Mouse (Mus musculus): Measurements from ENCODE around the gene Ccdc152. TPM values are rescaled to one million over a fixed set of nuclear protein-coding genes. Genes with fewer than 3 reads are reported as not detected.

Ccdc152 gene
- polyA plus RNA-seq, 1 experiment from 2014 or later = 5.9 TPM

DNA sequence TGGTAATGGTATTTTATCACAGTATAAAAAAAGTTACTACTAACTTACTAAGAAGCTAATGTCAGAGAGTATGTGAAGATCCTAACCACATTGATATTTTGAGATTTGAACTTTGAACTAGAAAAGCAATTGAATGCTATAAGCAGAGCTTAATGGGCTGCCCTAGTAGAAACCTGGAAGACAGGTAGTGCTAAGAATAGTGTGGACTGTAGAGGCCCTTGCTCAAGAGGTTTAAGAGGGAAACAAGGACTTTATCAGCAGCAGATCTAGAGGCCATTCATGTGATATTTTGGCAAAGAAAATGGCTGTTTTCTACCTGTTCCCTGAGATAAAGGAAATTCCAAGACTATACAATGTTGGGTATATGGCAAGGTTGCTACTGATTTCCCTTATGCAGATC, 17.3 kb downstream of the Ccdc152 start:
- no peaks in the 10 kb centered on the region for H3K36me3 ChIP-seq (replicated peaks; ENCODE audit: insufficient read depth, low read length)
- H3K27ac ChIP-seq (ENCODE audit: low read depth) = no peak overlapping the region
- no peaks in the 10 kb centered on the region for H3K9me3 ChIP-seq (ENCODE audit: low read length)
- H3K27me3 ChIP-seq (ENCODE audit: insufficient read depth, low read length) = no peaks in the 10 kb centered on the region
- no peak for DNase-seq
- no peaks in the 10 kb centered on the region for H3K4me1 ChIP-seq (ENCODE audit: insufficient read depth)
- no peak overlapping the region for H3K4me2 ChIP-seq (ENCODE audit: low read depth, low read length)
- TF ChIP-seq EP300 (IDR thresholded peaks at IDR 0.05; ENCODE audit: low read depth) = no peak
- TF ChIP-seq CTCF (IDR thresholded peaks at IDR 0.05; ENCODE audit: low read depth) = no peak
- no peak for ATAC-seq
- H3K9ac ChIP-seq (replicated peaks) = no peak overlapping the region
- no peak overlapping the region for H3K4me3 ChIP-seq (ENCODE audit: low read depth, low read length)

DNA sequence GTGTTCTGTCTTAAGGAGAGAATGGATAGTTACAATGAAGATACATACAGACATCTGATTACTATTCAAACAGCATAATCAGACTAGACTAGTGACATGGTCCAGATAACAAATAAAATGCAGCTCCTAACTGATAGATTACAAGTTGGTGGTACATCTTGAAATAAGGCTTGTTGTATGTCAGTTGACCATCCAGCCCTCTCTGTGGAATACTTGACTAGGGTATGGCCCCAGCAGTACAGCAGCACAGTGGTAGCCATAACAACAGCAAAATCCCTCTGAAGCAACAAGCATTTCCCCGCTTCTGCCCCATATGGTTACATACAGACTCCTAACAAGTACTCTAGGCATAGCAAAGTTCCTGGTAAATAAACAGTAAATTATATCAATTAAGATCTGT, 21.6 kb downstream of the Ccdc152 start:
- H3K27ac ChIP-seq (ENCODE audit: low read depth) = no peak overlapping the region
- no peaks in the 10 kb centered on the region for H3K27me3 ChIP-seq (ENCODE audit: insufficient read depth, low read length)
- H3K36me3 ChIP-seq (replicated peaks; ENCODE audit: insufficient read depth, low read length) = peaks cover 21% of the 10 kb centered on the region
- peak; percentile 63 for ATAC-seq
- H3K4me1 ChIP-seq (ENCODE audit: insufficient read depth) = no peaks in the 10 kb centered on the region
- TF ChIP-seq CTCF (IDR thresholded peaks at IDR 0.05; ENCODE audit: low read depth) (no peak), EP300 (IDR thresholded peaks at IDR 0.05; ENCODE audit: low read depth) (no peak)
- H3K9me3 ChIP-seq (ENCODE audit: low read length) = no peaks in the 10 kb centered on the region
- no peak overlapping the region for H3K4me2 ChIP-seq (ENCODE audit: low read depth, low read length)
- no peak for DNase-seq
- H3K9ac ChIP-seq (replicated peaks) = no peak overlapping the region
- H3K4me3 ChIP-seq (ENCODE audit: low read depth, low read length) = no peak overlapping the region
- 56% methylated on average over 1 of the region's 1 CpGs for WGBS (ENCODE audit: insufficient replicate concordance)

DNA sequence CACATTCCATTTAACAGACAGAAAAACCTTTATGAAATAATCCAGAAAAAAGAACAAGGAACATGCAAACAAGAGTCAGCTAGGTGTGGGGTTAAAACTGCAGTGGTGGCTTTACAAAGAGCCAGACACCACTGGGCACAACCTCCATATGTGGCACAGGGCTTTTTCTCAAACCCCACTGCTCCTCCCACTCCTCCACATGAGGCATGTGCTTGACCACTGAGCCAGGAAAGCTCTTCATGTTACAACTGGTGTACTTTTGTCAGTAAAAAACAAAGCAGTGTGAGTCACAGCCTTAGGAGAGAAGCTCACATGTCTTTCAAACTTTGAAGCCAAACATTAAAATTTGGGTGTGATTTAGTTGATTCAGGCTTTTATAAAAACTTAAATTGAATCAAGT, 22.1 kb downstream of the Ccdc152 start:
- Histone ChIP-seq H3K27me3 (ENCODE audit: insufficient read depth, low read length) (no peaks in the 10 kb centered on the region), H3K4me2 (ENCODE audit: low read depth, low read length) (no peak overlapping the region), H3K36me3 (replicated peaks; ENCODE audit: insufficient read depth, low read length) (peaks cover 25% of the 10 kb centered on the region), H3K27ac (ENCODE audit: low read depth) (no peak overlapping the region), H3K4me3 (ENCODE audit: low read depth, low read length) (no peak overlapping the region), H3K9me3 (ENCODE audit: low read length) (no peaks in the 10 kb centered on the region), H3K4me1 (ENCODE audit: insufficient read depth) (no peaks in the 10 kb centered on the region), H3K9ac (replicated peaks) (no peak overlapping the region)
- ATAC-seq (peak; percentile 65), DNase-seq (peak; percentile 54)
- TF ChIP-seq CTCF (IDR thresholded peaks at IDR 0.05; ENCODE audit: low read depth) (no peak), EP300 (IDR thresholded peaks at IDR 0.05; ENCODE audit: low read depth) (no peak)

DNA sequence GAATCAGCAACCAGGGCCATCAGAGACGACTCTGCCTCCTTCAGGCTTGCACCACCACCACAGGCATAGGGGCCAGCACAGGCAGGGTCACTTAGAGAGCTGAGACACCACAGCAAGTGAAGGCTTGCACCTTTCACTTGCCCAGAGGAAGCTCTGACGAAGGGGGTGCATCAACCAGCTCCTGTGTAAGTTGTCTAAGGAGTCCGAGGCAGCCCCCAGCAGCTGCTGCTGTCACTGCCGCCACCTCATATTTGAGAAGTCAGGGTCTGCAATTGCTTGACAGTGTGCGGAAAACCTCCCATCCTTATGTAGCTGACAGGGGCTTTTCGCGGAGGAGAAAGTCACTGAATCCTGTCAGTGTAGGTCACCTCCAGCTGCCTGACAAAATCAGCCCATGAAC, 24.1 kb downstream of the Ccdc152 start:
- DNase-seq (no peak), ATAC-seq (no peak)
- Histone ChIP-seq H3K36me3 (replicated peaks; ENCODE audit: insufficient read depth, low read length) (peaks cover 33% of the 10 kb centered on the region), H3K9me3 (ENCODE audit: low read length) (no peaks in the 10 kb centered on the region), H3K27me3 (ENCODE audit: insufficient read depth, low read length) (no peaks in the 10 kb centered on the region), H3K4me1 (ENCODE audit: insufficient read depth) (no peaks in the 10 kb centered on the region), H3K27ac (ENCODE audit: low read depth) (no peak overlapping the region), H3K4me3 (ENCODE audit: low read depth, low read length) (no peak overlapping the region), H3K4me2 (ENCODE audit: low read depth, low read length) (no peak overlapping the region), H3K9ac (replicated peaks) (no peak overlapping the region)
- no peak for TF ChIP-seq EP300 (IDR thresholded peaks at IDR 0.05; ENCODE audit: low read depth)
- no peak for TF ChIP-seq CTCF (IDR thresholded peaks at IDR 0.05; ENCODE audit: low read depth)
- 85% methylated on average over 7 of the region's 7 CpGs for WGBS (ENCODE audit: insufficient replicate concordance)

DNA sequence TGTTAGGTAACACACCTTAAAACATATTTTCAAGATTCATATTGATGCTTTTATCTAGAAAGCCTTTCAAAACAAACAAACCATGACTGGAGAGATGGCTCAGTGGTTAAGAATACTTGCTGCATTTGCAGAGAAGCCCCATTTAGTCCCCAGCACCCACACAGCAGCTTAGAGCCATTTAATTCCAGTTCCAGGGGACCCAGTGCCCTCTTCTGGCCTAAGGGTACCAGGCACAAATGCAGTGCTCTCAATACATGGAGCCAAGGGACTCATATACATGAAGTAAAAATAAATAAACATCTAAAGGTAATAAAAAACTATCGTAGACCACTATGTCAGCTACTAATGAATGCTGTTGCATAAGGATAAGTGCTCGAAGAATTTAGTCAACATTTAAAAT, 25.9 kb downstream of the Ccdc152 start:
- H3K27me3 ChIP-seq (ENCODE audit: insufficient read depth, low read length) = no peaks in the 10 kb centered on the region
- H3K9me3 ChIP-seq (ENCODE audit: low read length) = no peaks in the 10 kb centered on the region
- H3K4me2 ChIP-seq (ENCODE audit: low read depth, low read length) = no peak overlapping the region
- 61% methylated on average over 2 of the region's 2 CpGs for WGBS (ENCODE audit: insufficient replicate concordance)
- TF ChIP-seq CTCF (IDR thresholded peaks at IDR 0.05; ENCODE audit: low read depth) (peak; percentile 40), EP300 (IDR thresholded peaks at IDR 0.05; ENCODE audit: low read depth) (no peak)
- DNase-seq = no peak
- ATAC-seq = no peak
- H3K4me1 ChIP-seq (ENCODE audit: insufficient read depth) = no peaks in the 10 kb centered on the region
- peaks cover 33% of the 10 kb centered on the region for H3K36me3 ChIP-seq (replicated peaks; ENCODE audit: insufficient read depth, low read length)
- no peak overlapping the region for H3K4me3 ChIP-seq (ENCODE audit: low read depth, low read length)
- no peak overlapping the region for H3K9ac ChIP-seq (replicated peaks)
- H3K27ac ChIP-seq (ENCODE audit: low read depth) = no peak overlapping the region

DNA sequence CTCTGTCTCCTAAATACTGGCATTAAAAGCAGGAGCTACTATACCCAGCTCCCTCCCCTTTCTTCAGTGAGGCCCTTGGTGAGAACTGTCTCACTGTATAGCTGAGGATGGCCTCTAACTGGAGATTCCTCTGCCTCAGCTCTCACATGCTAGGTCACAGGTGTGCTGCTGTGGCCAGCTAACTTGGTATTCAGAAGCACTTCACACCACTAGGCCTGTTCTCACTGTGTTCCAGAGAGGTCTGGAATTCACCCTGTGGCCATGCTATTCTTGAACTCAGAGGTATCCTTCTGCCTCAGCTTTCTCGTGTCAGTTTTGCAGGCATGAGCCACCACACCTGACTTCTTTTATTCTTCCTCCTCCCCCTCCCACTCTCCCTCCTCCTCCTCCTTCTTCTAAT, 30.1 kb downstream of the Ccdc152 start:
- peak overlapping the region; percentile 50 for H3K4me2 ChIP-seq (ENCODE audit: low read depth, low read length)
- peaks cover 20% of the 10 kb centered on the region for H3K36me3 ChIP-seq (replicated peaks; ENCODE audit: insufficient read depth, low read length)
- DNase-seq (no peak), ATAC-seq (peak; percentile 3; the same call in 1 of the 2 replicates)
- H3K9ac ChIP-seq (replicated peaks) = peak overlapping the region; percentile 87
- no peak for TF ChIP-seq CTCF (IDR thresholded peaks at IDR 0.05; ENCODE audit: low read depth)
- no peak for TF ChIP-seq EP300 (IDR thresholded peaks at IDR 0.05; ENCODE audit: low read depth)
- peak overlapping the region; percentile 65 for H3K4me3 ChIP-seq (ENCODE audit: low read depth, low read length)
- H3K27me3 ChIP-seq (ENCODE audit: insufficient read depth, low read length) = no peaks in the 10 kb centered on the region
- WGBS (ENCODE audit: insufficient replicate concordance) = 48% methylated on average over 1 of the region's 1 CpGs
- H3K27ac ChIP-seq (ENCODE audit: low read depth) = peak overlapping the region; percentile 84
- H3K4me1 ChIP-seq (ENCODE audit: insufficient read depth) = peaks cover 10% of the 10 kb centered on the region
- no peaks in the 10 kb centered on the region for H3K9me3 ChIP-seq (ENCODE audit: low read length)

DNA sequence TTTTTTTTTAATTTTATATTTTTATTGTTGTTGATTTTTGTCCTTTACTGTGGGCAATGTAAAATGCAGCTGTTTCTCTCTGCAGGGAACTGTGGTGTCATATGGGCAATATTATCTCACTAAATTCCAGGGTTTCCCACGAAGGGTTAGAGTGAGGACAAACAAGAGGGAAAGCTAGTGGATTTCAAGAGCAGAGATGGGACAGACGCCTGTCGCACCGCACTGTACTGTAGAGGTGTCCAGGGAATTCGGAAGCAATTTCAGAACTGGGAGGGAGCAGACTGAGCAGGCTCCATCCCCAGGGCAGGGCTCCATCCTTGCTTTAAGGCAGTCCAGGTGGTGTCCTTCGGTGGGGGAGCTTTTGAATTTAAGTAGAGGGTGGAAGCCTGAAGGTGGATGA, 32.1 kb downstream of the Ccdc152 start:
- H3K4me1 ChIP-seq (ENCODE audit: insufficient read depth) = peaks cover 15% of the 10 kb centered on the region
- H3K27me3 ChIP-seq (ENCODE audit: insufficient read depth, low read length) = no peaks in the 10 kb centered on the region
- peak overlapping the region; percentile 50 for H3K4me2 ChIP-seq (ENCODE audit: low read depth, low read length)
- peaks cover 9% of the 10 kb centered on the region; the same call in 1 of the 2 replicates for H3K36me3 ChIP-seq (replicated peaks; ENCODE audit: insufficient read depth, low read length)
- WGBS (ENCODE audit: insufficient replicate concordance) = 16% methylated on average over 6 of the region's 6 CpGs
- ATAC-seq (peak; percentile 5), DNase-seq (no peak)
- TF ChIP-seq CTCF (IDR thresholded peaks at IDR 0.05; ENCODE audit: low read depth) (no peak), EP300 (IDR thresholded peaks at IDR 0.05; ENCODE audit: low read depth) (no peak)
- peak overlapping the region; percentile 65 for H3K4me3 ChIP-seq (ENCODE audit: low read depth, low read length)
- H3K9me3 ChIP-seq (ENCODE audit: low read length) = no peaks in the 10 kb centered on the region
- peak overlapping the region; percentile 84 for H3K27ac ChIP-seq (ENCODE audit: low read depth)
- peak overlapping the region; percentile 87 for H3K9ac ChIP-seq (replicated peaks)

Measured in liver, postnatal 0 days (tissue).